Mouse (Mus musculus): ENCODE data around the gene Tor1b.
"Not testable (repeated sequence)": the region's sequence is repeated elsewhere in the genome, so short reads cannot be mapped to it uniquely, and the experiment has no call there.

Tor1b gene

DNA sequence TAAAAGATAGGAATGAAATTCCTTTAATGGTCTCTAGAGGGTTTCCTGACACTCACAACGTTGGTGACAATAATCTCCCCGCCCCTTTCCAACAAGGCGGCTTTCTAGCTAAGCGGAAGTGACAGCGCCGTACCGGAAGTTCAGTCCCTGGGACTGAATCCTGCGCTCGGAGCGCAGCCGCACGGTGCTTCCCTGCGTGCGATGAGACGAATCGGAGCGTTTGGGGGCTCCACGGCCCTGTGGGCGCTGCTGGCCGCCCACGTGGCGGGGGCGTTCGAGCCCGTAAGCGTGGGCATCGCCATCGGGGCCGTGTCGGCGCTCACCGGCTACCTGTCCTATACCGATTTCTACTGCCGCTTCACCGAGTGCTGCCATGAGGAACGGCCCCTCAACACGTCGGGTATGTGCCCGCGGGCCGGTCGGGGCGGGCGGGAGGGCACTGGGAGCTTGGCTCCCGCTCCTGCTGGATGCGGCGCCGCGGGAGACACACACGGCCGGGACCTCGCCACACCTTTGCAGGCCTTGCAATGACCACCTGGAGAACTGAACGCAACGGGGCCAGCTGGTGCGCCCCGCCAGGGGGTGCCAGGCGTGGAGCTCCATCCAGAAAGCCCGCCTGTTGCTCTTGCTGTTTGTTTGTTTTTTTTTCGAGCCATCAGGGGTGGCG lies at the start of gene Tor1b:
Gene Tor1b (plus strand): TSS at position 136 of the 667 bp plus-strand sequence.
- in situ Hi-C loops (cut with MboI, MseI): no loop called here

DNA sequence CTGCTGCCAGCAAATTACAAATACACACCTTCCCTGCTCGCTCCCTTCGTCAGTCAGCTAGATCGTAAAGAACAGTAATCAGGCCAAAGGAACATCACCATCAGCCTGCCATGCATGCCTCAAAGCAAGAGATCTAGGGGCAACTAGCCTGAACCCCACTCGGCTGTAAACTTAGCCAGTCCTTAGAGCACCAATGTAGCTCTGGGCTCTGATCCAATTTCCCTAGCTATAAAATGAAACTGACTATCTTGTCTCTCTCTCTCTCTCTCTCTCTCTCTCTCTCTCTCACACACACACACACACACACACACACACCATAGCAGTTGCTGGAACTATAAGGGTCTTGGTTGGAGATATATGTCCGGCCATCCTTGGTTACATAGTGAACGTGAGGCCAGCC lies 48.5 kb upstream of the Tor1b start:
- in situ Hi-C loops (cut with MboI, MseI): no loop called here

GRCm38 (mm10) chr2:30904991-30905390 lies 47.8 kb upstream of the Tor1b start:
- in situ Hi-C loops (cut with MboI, MseI): no loop called here

GRCm38 (mm10) chr2:30905906-30906305 lies 46.9 kb upstream of the Tor1b start:
- in situ Hi-C loops (cut with MboI, MseI): no loop called here

- in situ Hi-C loops (cut with MboI, MseI): no loop called here
These were observed 46.1 kb upstream of the Tor1b start for GRCm38 (mm10) chr2:30906641-30907040.

DNA sequence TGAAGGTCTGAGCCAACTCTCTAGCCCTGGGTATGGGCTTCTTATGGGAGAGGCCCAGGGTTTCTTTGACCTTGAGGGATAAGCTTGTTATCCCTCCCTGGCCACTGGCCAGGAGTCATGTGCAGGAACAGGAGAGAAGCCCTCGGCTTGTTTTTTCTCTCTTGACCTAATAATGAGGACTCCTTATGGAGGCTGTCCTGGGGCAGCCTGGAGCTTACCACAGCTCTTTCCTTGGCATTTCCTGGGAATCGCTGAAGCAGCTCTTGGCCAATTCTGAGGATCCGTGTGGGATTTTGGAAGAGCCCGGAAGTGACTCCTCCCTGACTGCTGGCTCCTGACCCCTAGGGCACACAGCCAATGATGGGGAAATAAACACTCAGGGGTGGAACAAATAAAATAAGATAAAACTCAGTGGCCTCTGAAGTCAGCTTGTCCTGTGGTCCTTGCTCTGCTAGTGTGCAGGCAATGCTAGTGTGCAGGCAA lies 40.4 kb upstream of the Tor1b start:
- in situ Hi-C loops (cut with MboI, MseI): no loop called here

- in situ Hi-C loops (cut with MboI, MseI): no loop called here
These were observed 39.7 kb upstream of the Tor1b start for GRCm38 (mm10) chr2:30913022-30913421.

- in situ Hi-C loops (cut with MboI, MseI): no loop called here
These were observed 37.9 kb upstream of the Tor1b start for GRCm38 (mm10) chr2:30914836-30915235.

GRCm38 (mm10) chr2:30915376-30915775 lies 37.4 kb upstream of the Tor1b start:
- in situ Hi-C loops (cut with MboI, MseI): no loop called here

DNA sequence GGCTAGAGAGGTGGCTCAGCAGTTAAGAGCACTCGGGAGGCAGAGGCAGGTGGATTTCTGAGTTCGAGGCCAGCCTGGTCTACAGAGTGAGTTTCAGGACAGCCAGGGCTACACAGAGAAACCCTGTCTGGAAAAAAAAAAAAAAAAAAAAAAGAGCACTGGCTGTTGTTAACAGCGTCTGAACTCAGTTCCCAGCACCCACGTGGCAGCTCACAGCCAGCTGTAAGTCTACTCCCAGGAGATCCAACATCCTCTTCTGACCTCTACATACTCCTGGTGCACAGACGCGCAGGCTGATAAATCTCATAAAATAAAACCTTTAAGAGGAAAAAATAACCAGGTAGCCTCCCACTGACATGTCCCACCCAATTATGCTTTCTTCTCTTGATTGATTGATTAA lies 36.8 kb upstream of the Tor1b start:
- in situ Hi-C loops (cut with MboI, MseI): not testable (repeated sequence)

DNA sequence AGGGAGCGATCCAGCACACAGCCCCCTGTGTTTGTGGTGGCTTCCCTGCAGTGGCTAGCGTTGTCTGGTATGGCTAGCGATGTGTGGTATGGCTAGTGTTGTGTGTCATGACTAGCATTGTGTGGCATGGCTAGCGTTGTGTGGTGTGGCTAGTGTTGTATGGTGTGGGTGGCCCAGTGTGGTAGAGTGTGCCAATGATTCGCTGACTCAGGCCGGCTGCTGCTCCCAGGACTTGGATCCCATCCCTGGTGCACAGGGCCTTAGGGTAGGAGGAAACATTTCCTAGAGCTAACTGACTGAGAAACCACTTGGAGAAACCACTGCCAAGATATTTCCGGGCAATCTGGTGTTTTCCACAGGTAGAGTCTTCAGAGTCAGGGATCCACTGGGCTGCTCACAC lies 35.1 kb upstream of the Tor1b start:
- in situ Hi-C loops (cut with MboI, MseI): no loop called here

- in situ Hi-C loops (cut with MboI, MseI): no loop called here
These were observed 34.6 kb upstream of the Tor1b start for GRCm38 (mm10) chr2:30918126-30918525.

DNA sequence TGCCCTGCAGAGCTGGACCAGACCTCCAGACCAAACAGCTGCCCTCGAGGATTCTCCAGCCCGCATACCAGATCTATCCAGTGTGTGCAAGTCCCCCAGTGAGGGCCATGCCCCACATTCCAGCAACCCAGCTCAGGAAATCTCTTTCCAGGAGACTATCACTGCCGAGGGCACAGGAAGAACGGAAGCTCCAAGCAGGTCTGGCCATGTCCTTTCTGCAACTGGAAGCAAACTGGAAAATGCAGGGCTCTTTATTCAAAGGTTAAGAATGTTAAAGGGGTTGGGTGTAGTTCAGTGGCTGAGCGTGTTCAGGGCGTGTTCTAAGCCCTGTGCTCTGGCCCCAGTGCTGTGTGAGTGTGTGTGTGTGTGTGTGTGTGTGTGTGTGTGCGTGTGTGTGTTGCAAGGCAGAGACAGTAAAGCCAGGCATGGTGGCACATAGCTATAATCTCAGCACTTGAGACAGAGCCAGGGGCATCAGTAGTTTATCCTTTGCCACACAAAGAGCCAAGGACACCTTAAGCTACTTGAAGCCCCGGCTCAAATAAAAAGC lies 33.9 kb upstream of the Tor1b start:
- in situ Hi-C loops (cut with MboI, MseI): no loop called here

DNA sequence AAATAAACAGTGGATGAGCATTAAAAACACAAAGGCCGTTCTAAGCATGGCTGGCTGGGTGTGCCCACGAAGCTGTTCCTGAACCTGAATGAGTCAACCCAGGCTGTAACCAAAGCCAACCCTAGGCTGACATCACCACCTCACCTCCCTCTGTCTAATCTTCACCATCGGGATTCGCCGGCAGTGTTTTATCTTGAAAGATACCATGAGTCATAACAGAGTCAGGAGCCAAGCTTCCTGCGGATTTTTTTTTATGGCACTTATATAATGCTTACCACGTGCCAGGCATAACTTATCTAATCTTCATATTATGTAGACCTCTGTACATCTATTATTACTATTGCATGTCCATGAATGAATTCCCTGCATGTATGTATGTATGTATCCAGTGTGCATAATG lies 32.5 kb upstream of the Tor1b start:
- in situ Hi-C loops (cut with MboI, MseI): no loop called here

GRCm38 (mm10) chr2:30923099-30923498 lies 29.7 kb upstream of the Tor1b start:
- in situ Hi-C loops (cut with MboI, MseI): no loop called here

- in situ Hi-C loops (cut with MboI, MseI): no loop called here
These were observed 27.6 kb upstream of the Tor1b start for GRCm38 (mm10) chr2:30925181-30925580.

DNA sequence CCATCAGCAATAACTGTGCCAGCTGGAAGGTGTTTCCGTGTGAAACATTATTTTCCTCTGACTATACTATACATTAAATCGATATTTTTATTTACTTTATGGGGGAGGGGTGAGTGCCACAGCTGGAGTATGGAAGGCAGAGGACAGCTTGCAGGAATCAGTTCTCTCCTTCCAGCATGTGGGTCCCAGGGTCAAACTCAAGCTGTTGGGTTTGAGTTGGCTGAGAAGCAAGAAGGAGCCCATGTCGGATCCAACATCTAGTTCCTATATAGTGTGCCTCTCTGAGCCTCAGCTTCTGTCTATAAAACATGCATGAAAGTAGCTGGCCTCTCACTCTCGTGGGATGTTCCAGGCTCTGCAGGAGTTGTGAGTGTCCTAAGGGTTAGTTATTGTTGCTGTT lies 26.4 kb upstream of the Tor1b start:
- in situ Hi-C loops (cut with MboI, MseI): no loop called here

DNA sequence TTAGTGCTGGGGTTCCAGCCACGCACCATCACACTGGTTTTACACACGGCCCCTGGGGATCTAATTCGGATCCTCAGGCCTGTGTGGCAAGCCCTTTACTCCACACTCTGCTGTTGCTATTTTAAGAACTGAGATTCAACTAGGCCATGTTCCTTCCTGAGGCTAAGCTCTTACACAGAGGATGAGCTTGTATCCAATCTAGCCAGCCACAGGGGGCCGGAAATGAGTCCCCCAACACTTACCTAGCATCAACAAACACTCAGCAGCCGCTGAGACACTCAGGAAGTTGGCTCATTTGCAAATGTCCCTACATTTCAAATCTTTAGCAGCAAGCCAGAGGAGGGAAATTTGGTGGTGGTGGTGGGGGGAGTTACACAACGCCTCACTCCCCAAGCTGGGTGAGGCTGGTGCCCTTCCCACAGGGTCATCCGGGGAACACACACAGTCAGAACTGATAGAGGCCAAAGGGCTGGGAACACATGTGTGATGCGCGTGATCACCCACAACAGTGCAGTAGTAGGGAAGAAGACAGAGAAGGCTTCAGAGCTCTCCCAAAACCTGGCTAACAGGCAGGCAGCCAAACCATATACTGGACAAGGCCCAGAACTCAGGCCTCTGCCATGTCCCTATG lies 25.5 kb upstream of the Tor1b start:
- in situ Hi-C loops (cut with MboI, MseI): no loop called here

GRCm38 (mm10) chr2:30927844-30928628 lies 24.7 kb upstream of the Tor1b start:
- in situ Hi-C loops (cut with MboI, MseI): no loop called here

DNA sequence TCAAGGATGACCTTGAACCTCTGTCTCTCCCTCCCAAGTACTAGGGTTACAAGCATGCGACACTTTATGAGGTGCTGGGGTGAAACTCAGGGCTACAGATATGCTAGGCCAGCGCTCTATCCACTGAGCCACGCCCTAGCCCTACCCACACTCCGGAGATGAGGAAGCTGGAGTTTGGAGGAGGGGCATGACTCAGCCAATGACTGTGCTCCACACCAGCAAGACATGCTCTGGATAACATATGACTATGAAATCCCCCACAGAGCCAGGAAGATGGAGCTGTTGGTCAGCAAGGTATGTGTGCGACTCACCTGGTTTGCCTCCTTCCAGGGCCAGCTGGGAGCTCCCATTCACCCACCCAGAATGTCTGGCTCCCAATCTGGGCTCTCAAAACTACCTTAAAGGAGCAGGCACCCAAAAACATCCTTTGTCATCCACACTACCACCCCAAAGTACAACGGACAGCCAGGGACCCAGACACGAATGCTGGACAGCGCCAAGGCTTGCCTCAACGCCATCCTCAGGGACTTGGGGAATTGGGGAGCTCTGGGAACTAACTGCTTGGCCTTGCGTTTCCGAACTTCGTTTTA lies 23.8 kb upstream of the Tor1b start:
- in situ Hi-C loops (cut with MboI, MseI): no loop called here

DNA sequence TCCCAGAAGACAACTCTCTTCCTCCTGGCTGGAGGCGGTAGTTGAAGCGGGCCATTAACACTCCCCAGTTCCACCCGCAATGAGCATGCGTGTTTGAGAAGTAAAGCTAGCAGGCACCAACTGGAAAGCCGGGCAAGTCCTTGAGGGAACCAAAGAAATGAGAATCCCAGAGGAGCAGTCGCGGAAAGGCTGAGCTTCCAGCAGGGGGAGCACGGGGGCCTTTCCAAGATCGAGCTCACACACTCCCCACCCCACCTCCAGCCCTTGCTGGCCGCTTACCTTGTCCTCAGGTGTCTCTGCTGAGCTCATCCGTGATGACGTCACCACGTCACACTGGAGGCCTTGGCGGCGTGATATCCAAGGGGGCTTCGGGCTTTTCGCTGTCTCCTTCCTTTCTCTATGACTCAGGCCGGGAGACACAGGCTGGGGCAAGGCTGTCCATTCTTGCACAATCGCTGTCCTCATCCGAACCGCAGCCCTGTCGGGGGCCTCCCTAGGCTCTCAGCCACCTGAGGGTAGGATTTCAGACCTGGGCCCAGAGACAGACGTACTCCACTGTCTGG lies 23.2 kb upstream of the Tor1b start, which contains the start of gene Ptges:
Gene Ptges (minus strand): TSS at position 381 of the 563 bp plus-strand sequence.
- in situ Hi-C loops (cut with MboI, MseI): no loop called here

DNA sequence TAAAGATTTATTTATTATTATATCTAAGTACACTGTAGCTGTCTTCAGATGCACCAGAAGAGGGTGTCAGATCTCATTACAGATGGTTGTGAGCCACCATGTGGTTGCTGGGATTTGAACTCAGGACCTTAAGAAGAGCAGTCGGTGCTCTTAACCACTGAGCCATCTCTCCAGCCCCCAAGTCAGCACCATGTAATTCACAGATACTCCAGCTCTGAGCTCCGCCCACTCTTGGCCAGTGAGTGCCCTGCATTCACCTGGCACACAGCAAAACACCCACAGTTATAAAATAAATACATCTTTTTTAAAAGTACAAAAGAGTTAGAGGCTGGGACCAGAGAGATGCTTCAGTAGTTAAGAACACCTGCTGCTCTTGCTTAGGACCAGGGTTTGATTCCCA lies 21.9 kb upstream of the Tor1b start:
- in situ Hi-C loops (cut with MboI, MseI): not testable (repeated sequence)
